Mouse (Mus musculus): ENCODE measurements at regions not wholly inside any gene's neighbourhood (a gene's known extent, or its start where the extent isn't known, plus 50 kb on each side); places are given as distances from the start of the nearest gene placed in this dataset.

- WGBS, result 82% methylated on average over 7 of the region's 7 CpGs
- no peak overlapping the region for H3K4me3 ChIP-seq
- ATAC-seq (ENCODE audit: insufficient number of reproducible peaks, low FRiP score), result no peak
- H3K9me3 ChIP-seq (replicated peaks), result no peaks in the 10 kb centered on the region
- H3K36me3 ChIP-seq, result no peaks in the 10 kb centered on the region
- H3K27me3 ChIP-seq (replicated peaks), result no peaks in the 10 kb centered on the region
- no peak overlapping the region for H3K4me2 ChIP-seq
- no peak overlapping the region for H3K9ac ChIP-seq
- 0 out of 2 replicates have a peak, but pooled peaks cover 3% of the 10 kb centered on the region for H3K4me1 ChIP-seq (replicated peaks)
- no peak overlapping the region for H3K27ac ChIP-seq (ENCODE audit: poor library complexity, severe bottlenecking)
Measured at GRCm38 (mm10) chr2:9753691-9754090, 127.4 kb upstream of the 4930412O13Rik start.

DNA sequence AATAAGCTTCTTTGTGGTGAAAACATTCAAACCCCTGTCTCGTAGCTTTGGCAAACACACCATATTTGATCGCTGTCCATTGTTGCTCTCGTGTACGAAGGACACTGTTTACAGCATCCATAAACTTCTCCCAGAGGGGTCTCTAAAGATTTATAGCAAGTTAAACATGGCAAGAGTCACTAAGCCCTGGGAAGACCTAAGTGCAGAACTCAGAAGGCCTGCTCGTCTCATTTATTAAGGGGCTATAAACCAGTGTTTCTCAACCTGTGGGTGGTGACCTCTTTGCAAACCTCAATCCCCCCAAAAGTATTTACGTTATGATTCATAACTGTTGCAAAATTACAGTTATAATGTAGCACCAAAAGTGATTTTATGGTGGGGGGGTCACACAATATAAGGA lies 126.9 kb upstream of the 4930412O13Rik start:
- H3K27ac ChIP-seq (ENCODE audit: poor library complexity, severe bottlenecking), result no peak overlapping the region
- ATAC-seq (ENCODE audit: insufficient number of reproducible peaks, low FRiP score), result no peak
- H3K9me3 ChIP-seq (replicated peaks), result no peaks in the 10 kb centered on the region
- no peaks in the 10 kb centered on the region for H3K27me3 ChIP-seq (replicated peaks)
- 0 out of 2 replicates have a peak, but pooled peaks cover 3% of the 10 kb centered on the region for H3K4me1 ChIP-seq (replicated peaks)
- no peak overlapping the region for H3K4me3 ChIP-seq
- H3K36me3 ChIP-seq, result no peaks in the 10 kb centered on the region
- no peak overlapping the region for H3K4me2 ChIP-seq
- WGBS, result 84% methylated on average over 6 of the region's 6 CpGs
- H3K9ac ChIP-seq, result no peak overlapping the region

GRCm38 (mm10) chr2:9757770-9758420 lies 123.2 kb upstream of the 4930412O13Rik start:
- no peak overlapping the region for H3K9ac ChIP-seq
- no peak for ATAC-seq (ENCODE audit: insufficient number of reproducible peaks, low FRiP score)
- no peak overlapping the region for H3K27ac ChIP-seq (ENCODE audit: poor library complexity, severe bottlenecking)
- no peaks in the 10 kb centered on the region for H3K9me3 ChIP-seq (replicated peaks)
- no peaks in the 10 kb centered on the region for H3K27me3 ChIP-seq (replicated peaks)
- no peak overlapping the region for H3K4me3 ChIP-seq
- H3K4me2 ChIP-seq, result no peak overlapping the region
- no peaks in the 10 kb centered on the region for H3K4me1 ChIP-seq (replicated peaks)
- 84% methylated on average over 5 of the region's 5 CpGs for WGBS
- no peaks in the 10 kb centered on the region for H3K36me3 ChIP-seq

- Histone ChIP-seq H3K4me3 (no peak overlapping the region), H3K27ac (ENCODE audit: poor library complexity, severe bottlenecking) (no peak overlapping the region), H3K9me3 (replicated peaks) (no peaks in the 10 kb centered on the region), H3K4me1 (replicated peaks) (no peaks in the 10 kb centered on the region), H3K9ac (no peak overlapping the region), H3K27me3 (replicated peaks) (no peaks in the 10 kb centered on the region), H3K4me2 (no peak overlapping the region), H3K36me3 (no peaks in the 10 kb centered on the region)
- ATAC-seq (ENCODE audit: insufficient number of reproducible peaks, low FRiP score), result no peak
- 75% methylated on average over 7 of the region's 7 CpGs for WGBS
Measured at GRCm38 (mm10) chr2:9758983-9759382, 122.1 kb upstream of the 4930412O13Rik start.

DNA sequence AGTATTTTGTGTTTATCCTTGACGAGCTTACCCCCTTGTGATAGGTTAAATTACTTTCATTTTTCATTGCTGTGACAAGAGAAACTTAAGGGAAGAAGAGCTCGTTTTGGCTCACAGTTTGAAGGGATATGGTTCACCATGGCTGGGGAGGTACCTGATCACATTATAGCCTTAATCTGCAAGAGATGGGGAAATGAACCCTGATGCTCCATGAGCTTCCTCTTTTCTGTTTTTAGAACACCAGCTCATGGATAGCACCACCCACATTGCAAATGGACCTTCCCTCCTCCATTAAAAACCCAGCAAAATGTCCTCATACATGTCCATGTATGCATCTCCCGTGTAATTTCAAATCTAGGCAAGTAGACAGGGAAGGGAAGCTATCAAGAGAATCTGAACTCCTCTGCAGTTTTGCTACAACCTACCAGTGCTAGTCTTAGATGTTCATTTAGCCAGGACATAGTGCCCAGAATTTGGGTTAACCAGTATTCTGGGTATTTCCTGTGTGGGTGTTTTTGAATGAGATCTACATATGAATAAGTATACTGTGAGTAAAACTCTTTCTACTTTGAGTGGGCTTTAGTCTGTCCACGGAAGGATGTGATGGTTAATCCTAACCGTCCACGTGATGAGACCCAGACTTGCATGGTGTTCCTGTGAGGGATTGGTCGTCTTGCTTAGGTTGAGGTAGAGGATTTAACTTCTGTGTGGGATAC lies 121.5 kb upstream of the 4930412O13Rik start:
- H3K9ac ChIP-seq, result no peak overlapping the region
- H3K4me2 ChIP-seq, result no peak overlapping the region
- H3K27ac ChIP-seq (ENCODE audit: poor library complexity, severe bottlenecking), result no peak overlapping the region
- H3K36me3 ChIP-seq, result no peaks in the 10 kb centered on the region
- 73% methylated on average over 7 of the region's 7 CpGs for WGBS
- ATAC-seq (ENCODE audit: insufficient number of reproducible peaks, low FRiP score), result no peak
- no peaks in the 10 kb centered on the region for H3K4me1 ChIP-seq (replicated peaks)
- H3K27me3 ChIP-seq (replicated peaks), result no peaks in the 10 kb centered on the region
- H3K9me3 ChIP-seq (replicated peaks), result no peaks in the 10 kb centered on the region
- H3K4me3 ChIP-seq, result no peak overlapping the region

DNA sequence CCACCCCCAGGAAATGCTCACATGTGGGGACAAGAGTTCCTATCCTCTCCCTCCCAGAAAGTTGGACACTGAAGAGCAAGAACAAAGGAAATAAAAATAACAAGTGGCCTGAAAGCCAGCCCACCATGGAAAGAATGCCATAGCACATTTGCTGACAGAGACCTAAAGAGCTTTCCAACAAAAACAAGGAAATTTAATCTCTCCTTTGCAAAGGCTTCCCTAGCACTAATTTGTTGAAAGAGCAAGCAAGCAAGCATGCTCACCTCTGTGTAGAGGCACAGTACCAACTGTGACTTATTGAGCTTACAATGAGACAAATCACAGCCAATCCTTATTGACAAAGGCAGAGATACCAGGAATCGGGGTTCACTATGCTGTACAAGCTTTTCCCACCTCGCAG lies 100.9 kb upstream of the 4930412O13Rik start:
- H3K36me3 ChIP-seq, result no peaks in the 10 kb centered on the region
- peak overlapping the region; percentile 52; the same call in 1 of the 2 replicates for H3K27ac ChIP-seq (ENCODE audit: poor library complexity, severe bottlenecking)

GRCm38 (mm10) chr2:9782698-9783097 lies 98.4 kb upstream of the 4930412O13Rik start:
- no peak overlapping the region for H3K9ac ChIP-seq
- H3K27me3 ChIP-seq (replicated peaks), result no peaks in the 10 kb centered on the region
- H3K36me3 ChIP-seq, result no peaks in the 10 kb centered on the region
- no peak overlapping the region for H3K4me3 ChIP-seq
- no peak overlapping the region for H3K27ac ChIP-seq (ENCODE audit: poor library complexity, severe bottlenecking)
- 67% methylated on average over 3 of the region's 3 CpGs for WGBS
- H3K9me3 ChIP-seq (replicated peaks), result no peaks in the 10 kb centered on the region
- ATAC-seq (ENCODE audit: insufficient number of reproducible peaks, low FRiP score), result no peak
- H3K4me2 ChIP-seq, result no peak overlapping the region
- H3K4me1 ChIP-seq (replicated peaks), result peaks cover 5% of the 10 kb centered on the region; the same call in 1 of the 2 replicates

More for the DNA sequence above, 100.9 kb upstream of the 4930412O13Rik start:
- WGBS, result 43% methylated on average over 2 of the region's 2 CpGs
- peaks cover 5% of the 10 kb centered on the region; the same call in 1 of the 2 replicates for H3K4me1 ChIP-seq (replicated peaks)
- no peaks in the 10 kb centered on the region for H3K9me3 ChIP-seq (replicated peaks)
- no peak overlapping the region for H3K4me3 ChIP-seq
- H3K4me2 ChIP-seq, result no peak overlapping the region
- no peaks in the 10 kb centered on the region for H3K27me3 ChIP-seq (replicated peaks)
- no peak overlapping the region for H3K9ac ChIP-seq
- peak; percentile 71; the same call in 1 of the 2 replicates for ATAC-seq (ENCODE audit: insufficient number of reproducible peaks, low FRiP score)

- Histone ChIP-seq H3K9ac (no peak overlapping the region), H3K27me3 (replicated peaks) (no peaks in the 10 kb centered on the region), H3K4me1 (replicated peaks) (no peaks in the 10 kb centered on the region), H3K4me3 (no peak overlapping the region), H3K27ac (ENCODE audit: poor library complexity, severe bottlenecking) (no peak overlapping the region), H3K36me3 (no peaks in the 10 kb centered on the region), H3K9me3 (replicated peaks) (no peaks in the 10 kb centered on the region), H3K4me2 (no peak overlapping the region)
- 63% methylated on average over 1 of the region's 1 CpGs for WGBS
- no peak for ATAC-seq (ENCODE audit: insufficient number of reproducible peaks, low FRiP score)
Measured at GRCm38 (mm10) chr2:9791970-9792369, 89.1 kb upstream of the 4930412O13Rik start.

- Histone ChIP-seq H3K9ac (no peak overlapping the region), H3K9me3 (replicated peaks) (no peaks in the 10 kb centered on the region), H3K27me3 (replicated peaks) (no peaks in the 10 kb centered on the region), H3K4me1 (replicated peaks) (no peaks in the 10 kb centered on the region), H3K27ac (ENCODE audit: poor library complexity, severe bottlenecking) (no peak overlapping the region), H3K36me3 (no peaks in the 10 kb centered on the region), H3K4me3 (no peak overlapping the region), H3K4me2 (no peak overlapping the region)
- no peak for ATAC-seq (ENCODE audit: insufficient number of reproducible peaks, low FRiP score)
- WGBS, result 87% methylated on average over 1 of the region's 1 CpGs
Measured at GRCm38 (mm10) chr2:9792381-9792780, 88.7 kb upstream of the 4930412O13Rik start.

DNA sequence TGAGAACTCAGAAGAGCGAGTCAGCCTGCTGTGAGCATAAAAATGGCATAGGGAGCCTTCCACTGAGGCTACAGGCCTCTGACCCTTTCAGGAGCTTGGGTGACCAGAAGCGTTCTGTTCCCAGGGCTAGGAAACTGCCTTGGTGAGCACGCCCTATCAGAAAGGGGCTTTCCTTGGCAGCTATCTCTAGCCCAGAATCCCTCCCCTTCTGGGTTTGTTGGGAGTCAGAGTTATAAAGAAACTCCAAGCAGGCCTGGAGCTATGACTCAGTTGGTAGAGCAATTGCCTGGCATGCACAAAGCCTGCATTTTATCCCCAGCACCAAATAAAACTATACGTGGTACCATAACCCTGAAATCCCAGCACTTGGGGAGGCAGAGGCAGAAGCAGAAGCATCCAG lies 85.7 kb upstream of the 4930412O13Rik start:
- Histone ChIP-seq H3K4me2 (no peak overlapping the region), H3K4me3 (no peak overlapping the region), H3K4me1 (replicated peaks) (no peaks in the 10 kb centered on the region), H3K36me3 (no peaks in the 10 kb centered on the region), H3K27me3 (replicated peaks) (no peaks in the 10 kb centered on the region), H3K9ac (no peak overlapping the region), H3K9me3 (replicated peaks) (no peaks in the 10 kb centered on the region), H3K27ac (ENCODE audit: poor library complexity, severe bottlenecking) (no peak overlapping the region)
- WGBS, result 45% methylated on average over 4 of the region's 4 CpGs
- no peak for ATAC-seq (ENCODE audit: insufficient number of reproducible peaks, low FRiP score)

DNA sequence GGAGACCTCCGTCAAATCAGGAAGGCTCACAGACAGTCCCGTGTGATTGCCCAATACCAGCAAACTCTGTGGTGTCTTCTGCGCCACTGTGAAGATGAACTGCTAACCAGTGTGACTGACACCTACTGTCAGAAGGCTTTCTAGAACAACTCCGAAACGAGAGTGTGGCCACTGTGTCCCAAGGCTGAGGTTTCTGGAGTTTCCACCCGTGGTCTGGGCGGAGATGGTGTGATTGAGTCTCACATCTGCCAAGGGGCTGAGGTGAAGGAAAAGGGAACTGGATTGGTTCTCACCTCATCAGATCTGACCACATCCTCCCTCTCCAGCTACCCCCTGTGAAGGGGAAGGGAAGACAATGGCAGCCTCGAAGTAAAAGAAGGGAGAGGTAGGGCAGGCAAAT lies 79.6 kb upstream of the 4930412O13Rik start:
- Histone ChIP-seq H3K9me3 (replicated peaks) (no peaks in the 10 kb centered on the region), H3K27ac (ENCODE audit: poor library complexity, severe bottlenecking) (no peak overlapping the region), H3K4me3 (no peak overlapping the region), H3K27me3 (replicated peaks) (no peaks in the 10 kb centered on the region), H3K4me1 (replicated peaks) (0 out of 2 replicates have a peak, but pooled peaks cover 4% of the 10 kb centered on the region), H3K36me3 (no peaks in the 10 kb centered on the region), H3K4me2 (no peak overlapping the region), H3K9ac (no peak overlapping the region)
- ATAC-seq (ENCODE audit: insufficient number of reproducible peaks, low FRiP score), result no peak
- 72% methylated on average over 8 of the region's 8 CpGs for WGBS

Measured in heart, embryonic 12.5 days (tissue).